Mouse (Mus musculus) thymus, adult 2 months (tissue): Measurements from ENCODE around the gene Krt71.

Source experiments
- CTCF ChIP-seq: fragments of 200-500 bp; IDR thresholded peaks from 2 replicates; pipeline ENCODE4 v1.5.1; 2012; ENCODE audit warnings: mild to moderate bottlenecking, control low read depth, low read length, moderate library complexity, borderline replicate concordance; ENCODE audit not compliant: control insufficient read depth, poor library complexity, insufficient read depth; ENCODE audit errors: extremely low read depth
- POLR2A ChIP-seq: fragments of 200-500 bp; IDR thresholded peaks from 2 replicates; pipeline ENCODE4 v1.6.1; 2012; ENCODE audit warnings: mild to moderate bottlenecking, low read length, control low read depth, moderate library complexity; ENCODE audit not compliant: control insufficient read depth, poor library complexity, insufficient read depth; ENCODE audit errors: extremely low read depth

- TF ChIP-seq CTCF (no peak), POLR2A (no peak)
These were observed 29.8 kb upstream of the Krt71 start for GRCm38 (mm10) chr15:101772711-101773081.
